Mouse (Mus musculus) hindbrain, embryonic 15.5 days (tissue): ENCODE measurements around the gene Mast3. TPM values are rescaled to one million over a fixed set of nuclear protein-coding genes. Genes with fewer than 3 reads are reported as not detected.

Experiments
- ATAC-seq: fragments of 200-750 bp; cut with Nextera tagmentation; 2 replicates; pipeline ENCODE4 v1.8.0; 2017; ENCODE audit warnings: low read depth, moderate number of reproducible peaks, moderate TSS enrichment; ENCODE audit not compliant: low FRiP score
- H3K27ac ChIP-seq: fragments of 300-500 bp; sonication (generic); replicated peaks from 2 replicates; pipeline ENCODE4 v1.5.1; 2015; ENCODE audit warnings: mild to moderate bottlenecking, inconsistent platforms
- H3K27me3 ChIP-seq: fragments of 300-500 bp; sonication (generic); 2 replicates; pipeline ENCODE4 v1.6.1; 2015; ENCODE audit warnings: control low read depth, inconsistent platforms
- H3K36me3 ChIP-seq: fragments of 300-500 bp; sonication (generic); 2 replicates; pipeline ENCODE4 v1.6.1; 2015; ENCODE audit warnings: control low read depth, inconsistent platforms
- H3K4me1 ChIP-seq: fragments of 300-500 bp; sonication (generic); replicated peaks from 2 replicates; pipeline ENCODE4 v1.6.1; 2015; ENCODE audit warnings: control low read depth, inconsistent platforms
- H3K4me2 ChIP-seq: fragments of 300-500 bp; sonication (generic); 2 replicates; pipeline ENCODE4 v1.6.1; 2015; ENCODE audit warnings: moderate library complexity, mild to moderate bottlenecking, inconsistent platforms
- H3K4me3 ChIP-seq: fragments of 300-500 bp; sonication (generic); 2 replicates; pipeline ENCODE4 v1.5.1; 2015; ENCODE audit warnings: mild to moderate bottlenecking, inconsistent platforms
- H3K9ac ChIP-seq: fragments of 300-500 bp; sonication (generic); 2 replicates; pipeline ENCODE4 v1.6.1; 2015; ENCODE audit warnings: inconsistent platforms
- H3K9me3 ChIP-seq: fragments of 300-500 bp; sonication (generic); 2 replicates; pipeline ENCODE4 v1.6.1; 2016; ENCODE audit warnings: control low read depth, inconsistent platforms
- WGBS: fragments of 180-500 bp; shearing (Covaris S2); methylation state at CpG from one replicate; pipeline ENCODE4 v1.1.7; 2015; 5-methylcytosine and 5-hydroxymethylcytosine counted together
- microRNA-seq: library from miRNA; unstranded; fragments of <30 nt; microRNA quantifications from one replicate; pipeline ENCODE4, GENCODE M21; 2016
- polyA plus RNA-seq: library from polyadenylated mRNA; unstranded; fragments of >200 nt; fragmentation: Nextera tagmentation; extraction: Ambion mirVana; gene quantifications from 2 replicates; pipeline ENCODE4 v1.2.1, GENCODE M21; 2015

Mast3 gene
- polyA plus RNA-seq, 1 experiment from 2014 or later: 25.1 TPM

DNA sequence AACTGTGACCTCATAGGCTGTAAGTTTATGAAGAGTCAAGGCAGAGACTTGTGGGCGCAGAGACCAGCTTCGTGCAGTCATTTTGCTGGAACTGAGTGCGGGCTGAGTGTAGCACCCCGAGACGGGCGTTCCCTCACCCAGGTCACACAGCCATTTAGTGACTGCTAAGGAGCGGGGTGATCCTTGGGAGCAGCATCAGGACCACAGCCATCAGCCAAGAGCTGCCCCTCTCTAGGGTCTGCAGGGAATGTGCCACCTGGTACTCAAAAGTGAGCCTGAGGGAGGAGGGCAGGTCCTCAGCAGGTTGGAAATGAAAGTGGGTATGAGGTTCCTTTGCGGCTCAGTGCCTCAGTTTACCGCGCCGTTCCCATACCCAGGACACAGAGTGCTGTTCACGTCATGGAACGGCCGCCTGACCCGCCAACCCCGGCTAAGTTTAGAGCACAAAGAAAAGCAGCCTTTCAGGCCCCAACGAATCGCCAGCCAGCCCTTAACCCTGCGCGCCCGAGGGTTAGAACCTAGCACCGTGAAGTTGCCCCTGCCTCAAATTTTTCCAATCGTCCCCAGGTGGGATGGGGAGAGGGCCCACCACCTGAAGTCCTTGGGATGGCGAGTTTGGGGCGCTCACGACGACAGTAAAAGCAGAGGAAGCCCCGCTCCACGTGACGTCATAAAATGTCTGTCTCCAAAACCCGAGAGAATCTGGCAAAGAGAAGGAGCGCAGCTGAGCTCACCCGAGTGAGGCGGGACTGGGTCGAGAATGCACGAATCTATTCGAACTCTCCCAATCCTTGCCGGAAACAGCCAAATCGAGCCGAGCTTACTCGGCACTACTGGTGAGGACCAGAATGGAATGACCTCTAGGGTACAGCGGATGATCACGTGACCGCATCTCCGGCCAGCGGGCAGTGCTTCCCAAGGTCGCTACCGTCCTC lies 60.9 kb downstream of the Mast3 start:
- Histone ChIP-seq H3K9me3 (no peaks in the 10 kb centered on the region), H3K4me3 (peak overlapping the region; percentile 38), H3K4me1 (peaks cover 17% of the 10 kb centered on the region), H3K27ac (no peak overlapping the region), H3K27me3 (peaks cover 63% of the 10 kb centered on the region), H3K9ac (peak overlapping the region; percentile 36), H3K4me2 (peak overlapping the region; percentile 61), H3K36me3 (no peaks in the 10 kb centered on the region)
- ATAC-seq: no peak
- WGBS: 3% methylated on average over 48 of the region's 48 CpGs

DNA sequence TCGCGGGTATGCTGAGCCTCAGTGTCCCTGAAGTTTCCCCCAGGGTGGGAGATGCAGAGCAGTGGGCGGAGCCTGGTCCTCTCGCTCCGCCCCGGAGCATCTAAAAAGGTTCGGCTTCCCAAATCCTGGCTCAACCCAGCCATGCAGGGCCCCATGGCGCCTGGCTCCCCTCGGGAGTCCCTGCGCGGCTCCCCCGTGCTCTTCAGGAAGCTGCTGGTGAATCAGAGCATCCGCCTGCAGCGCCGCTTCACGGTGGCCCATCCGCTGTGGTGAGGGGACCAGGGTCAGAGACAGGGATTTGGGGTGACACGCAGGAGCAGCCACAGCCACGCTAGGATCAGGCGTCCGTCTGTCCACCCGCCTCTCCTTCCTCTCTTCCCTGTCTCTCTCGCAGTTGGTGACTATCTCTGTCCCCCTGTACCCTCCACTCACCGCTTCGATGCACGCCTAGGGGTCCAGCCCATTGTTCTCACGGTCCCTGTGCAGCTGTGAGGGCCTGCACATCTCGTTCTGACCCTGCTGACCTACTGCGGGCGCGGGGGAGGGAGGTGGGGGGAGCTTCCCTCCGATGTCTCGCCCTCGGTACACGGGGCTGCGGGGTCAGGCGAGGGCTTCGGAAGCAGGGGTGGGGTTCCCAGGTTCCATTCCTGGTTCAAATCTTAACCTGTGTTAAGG lies 61.7 kb downstream of the Mast3 start:
- H3K36me3 ChIP-seq: no peaks in the 10 kb centered on the region
- no peaks in the 10 kb centered on the region for H3K9me3 ChIP-seq
- no peak overlapping the region for H3K9ac ChIP-seq
- H3K4me2 ChIP-seq: peak overlapping the region; percentile 61
- peaks cover 57% of the 10 kb centered on the region for H3K27me3 ChIP-seq
- H3K27ac ChIP-seq: no peak overlapping the region
- 2% methylated on average over 38 of the region's 38 CpGs for WGBS
- H3K4me1 ChIP-seq: peaks cover 17% of the 10 kb centered on the region
- H3K4me3 ChIP-seq: peak overlapping the region; percentile 38
- ATAC-seq: peak; percentile 27; the same call in 1 of the 2 replicates

DNA sequence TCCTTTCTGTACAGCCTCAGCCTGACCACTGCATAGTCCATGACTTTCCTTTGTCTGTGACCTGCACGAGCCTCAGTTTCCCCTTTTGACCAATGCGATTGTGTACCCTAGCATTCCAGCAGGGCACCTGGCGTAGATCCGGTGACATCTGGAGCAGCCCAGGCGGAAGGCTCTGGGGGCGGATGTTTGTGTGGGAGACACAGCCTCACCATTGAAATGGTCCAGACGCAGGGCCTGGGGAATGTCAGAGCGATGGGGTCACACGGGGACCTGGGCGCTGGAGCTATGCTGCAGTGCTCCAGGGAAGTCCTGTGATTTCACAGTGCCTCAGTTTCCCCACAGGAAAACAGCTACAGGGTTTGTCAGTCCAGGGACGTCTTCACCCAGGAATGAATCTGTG lies 62.7 kb downstream of the Mast3 start:
- Histone ChIP-seq H3K9me3 (no peaks in the 10 kb centered on the region), H3K9ac (no peak overlapping the region), H3K36me3 (no peaks in the 10 kb centered on the region), H3K27ac (no peak overlapping the region), H3K4me2 (no peak overlapping the region), H3K4me3 (no peak overlapping the region), H3K4me1 (peaks cover 17% of the 10 kb centered on the region), H3K27me3 (peaks cover 52% of the 10 kb centered on the region)
- ATAC-seq: peak; percentile 6; the same call in 1 of the 2 replicates
- WGBS: 67% methylated on average over 11 of the region's 11 CpGs

DNA sequence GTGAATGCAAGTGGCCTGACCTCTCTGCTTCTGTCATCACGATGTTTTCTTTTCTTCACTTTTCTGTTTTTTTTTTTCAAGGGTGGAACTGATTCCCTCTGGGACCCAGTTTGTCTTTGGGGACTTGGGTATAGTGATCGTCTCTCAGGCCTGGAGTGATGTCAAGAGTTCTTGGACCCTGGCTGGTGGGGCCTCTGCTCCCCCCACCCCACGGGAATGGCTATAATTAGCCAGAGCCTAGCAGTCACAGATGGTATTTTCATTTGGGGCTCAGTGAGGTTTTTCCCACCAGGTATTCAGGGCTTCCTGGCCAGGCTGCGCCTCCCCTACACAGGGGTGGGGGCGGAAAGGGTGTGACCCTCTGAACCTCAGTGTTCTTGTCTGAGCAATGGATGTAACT lies 63.2 kb downstream of the Mast3 start:
- no peaks in the 10 kb centered on the region for H3K36me3 ChIP-seq
- ATAC-seq: no peak
- H3K9ac ChIP-seq: no peak overlapping the region
- no peak overlapping the region for H3K27ac ChIP-seq
- no peak overlapping the region for H3K4me2 ChIP-seq
- H3K9me3 ChIP-seq: no peaks in the 10 kb centered on the region
- peaks cover 49% of the 10 kb centered on the region for H3K27me3 ChIP-seq
- H3K4me1 ChIP-seq: peaks cover 17% of the 10 kb centered on the region
- H3K4me3 ChIP-seq: no peak overlapping the region
- WGBS: 64% methylated on average over 5 of the region's 5 CpGs

DNA sequence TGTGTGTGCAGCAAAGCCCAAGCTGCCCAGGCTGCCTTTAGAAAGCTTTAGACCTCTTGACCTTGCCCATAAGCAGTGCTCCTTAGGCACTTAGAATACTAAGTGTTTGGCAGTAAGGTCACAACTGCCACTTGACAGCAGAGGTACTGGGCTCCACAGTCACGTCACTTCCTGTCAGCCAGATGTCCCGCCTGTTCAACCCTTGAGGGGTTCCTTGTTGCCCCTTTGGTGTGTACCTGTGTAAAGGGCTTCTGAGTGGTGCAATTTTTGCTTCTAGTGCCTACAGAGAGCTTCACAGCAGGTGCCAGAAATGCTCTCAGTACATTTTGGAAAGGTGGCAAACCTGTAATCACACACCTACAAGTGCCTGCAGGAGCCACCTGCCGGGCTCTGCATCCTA lies 66.6 kb downstream of the Mast3 start:
- no peak for ATAC-seq
- Histone ChIP-seq H3K9me3 (no peaks in the 10 kb centered on the region), H3K4me3 (no peak overlapping the region), H3K36me3 (no peaks in the 10 kb centered on the region), H3K9ac (no peak overlapping the region), H3K27me3 (peaks cover 18% of the 10 kb centered on the region), H3K27ac (no peak overlapping the region), H3K4me2 (no peak overlapping the region), H3K4me1 (peaks cover 5% of the 10 kb centered on the region)
- 77% methylated on average over 3 of the region's 3 CpGs for WGBS

DNA sequence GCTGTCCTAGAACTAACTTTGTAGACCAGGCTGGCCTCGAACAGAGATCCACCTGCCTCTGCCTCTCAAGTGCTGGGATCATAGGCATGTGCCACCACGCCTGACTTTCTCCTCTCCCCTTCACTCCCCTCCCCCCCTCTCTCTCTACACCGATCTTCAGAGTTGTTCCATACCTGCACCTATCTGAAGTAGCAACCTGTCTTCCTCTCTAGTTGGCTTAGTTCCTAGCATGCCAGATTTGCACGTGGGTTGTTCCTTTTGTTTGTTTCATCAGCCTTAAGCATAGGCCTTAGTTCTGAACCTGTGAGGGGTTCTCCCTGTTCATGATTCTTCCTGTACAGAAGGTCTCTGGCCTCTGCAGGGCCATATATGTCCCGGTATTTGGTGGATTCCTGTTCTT lies 67.1 kb downstream of the Mast3 start:
- no peak overlapping the region for H3K27ac ChIP-seq

DNA sequence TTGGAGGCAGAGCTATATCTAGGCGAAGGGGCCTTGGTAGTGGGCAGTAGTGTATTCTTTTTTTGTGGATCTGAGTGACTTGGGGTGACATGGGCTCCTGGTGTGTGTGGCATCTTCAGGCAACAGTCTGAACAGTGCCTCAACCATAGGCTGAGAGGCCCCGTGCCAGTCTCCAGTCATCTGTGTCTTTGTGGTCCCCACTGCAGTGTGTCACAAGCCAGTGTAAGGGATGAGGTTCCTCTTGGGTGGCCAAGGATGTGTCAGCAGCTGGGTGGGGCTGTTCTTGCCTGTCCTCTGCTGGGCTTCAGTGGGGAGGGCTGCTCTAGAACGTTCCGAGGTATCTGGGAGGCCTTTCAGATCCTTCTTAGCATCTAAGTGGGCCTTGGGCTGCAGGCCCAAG lies 73.9 kb downstream of the Mast3 start:
- Histone ChIP-seq H3K9me3 (no peaks in the 10 kb centered on the region), H3K4me3 (no peak overlapping the region), H3K27me3 (peaks cover 35% of the 10 kb centered on the region), H3K27ac (no peak overlapping the region), H3K9ac (no peak overlapping the region), H3K36me3 (no peaks in the 10 kb centered on the region), H3K4me2 (no peak overlapping the region), H3K4me1 (0 out of 2 replicates have a peak, but pooled peaks cover 3% of the 10 kb centered on the region)
- 0 out of 2 replicates have a peak, but pooled peaks have one; percentile 3 for ATAC-seq
- WGBS: 88% methylated on average over 4 of the region's 4 CpGs

More for the DNA sequence above, 67.1 kb downstream of the Mast3 start:
- peaks cover 13% of the 10 kb centered on the region for H3K27me3 ChIP-seq
- no peak overlapping the region for H3K4me3 ChIP-seq
- WGBS: 70% methylated on average over 5 of the region's 5 CpGs
- no peaks in the 10 kb centered on the region for H3K9me3 ChIP-seq
- no peak overlapping the region for H3K4me2 ChIP-seq
- no peak for ATAC-seq
- no peaks in the 10 kb centered on the region for H3K36me3 ChIP-seq
- no peaks in the 10 kb centered on the region for H3K4me1 ChIP-seq
- H3K9ac ChIP-seq: no peak overlapping the region

DNA sequence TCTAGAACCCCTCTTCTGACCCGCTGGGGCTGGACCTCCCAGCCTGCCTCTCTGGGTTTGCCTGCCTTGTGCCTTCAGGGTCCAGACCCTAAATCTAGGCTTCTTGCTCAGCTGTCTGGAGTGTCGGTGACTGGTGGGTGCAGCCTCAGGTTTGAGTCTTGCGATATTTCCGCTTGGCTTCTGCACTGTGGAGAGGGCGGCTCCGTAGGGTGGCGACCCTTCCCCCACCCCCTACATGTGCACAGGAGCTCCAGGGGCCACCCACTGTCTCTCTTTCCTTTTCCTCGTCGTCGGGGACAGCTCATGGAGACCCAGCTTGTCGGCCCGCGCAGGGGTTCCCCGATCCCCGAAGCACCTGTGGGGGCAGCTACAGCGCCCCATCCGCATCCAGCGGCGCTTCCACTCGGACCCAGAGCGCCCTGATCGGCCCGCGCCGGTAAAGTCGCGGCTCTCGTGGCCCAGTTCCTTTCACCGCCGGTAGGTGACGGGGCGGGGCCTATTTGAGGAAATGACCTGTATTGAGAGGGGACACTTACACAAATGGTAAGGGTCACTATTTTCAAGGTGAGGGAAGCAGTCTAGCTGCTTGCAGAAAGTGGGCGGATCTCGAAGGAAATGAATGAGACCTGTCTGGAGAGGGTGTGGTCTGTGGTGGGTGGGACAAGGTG lies 74.9 kb downstream of the Mast3 start:
- no peak overlapping the region for H3K27ac ChIP-seq
- ATAC-seq: no peak
- peak overlapping the region; percentile 24; the same call in 1 of the 2 replicates for H3K4me3 ChIP-seq
- 5% methylated on average over 34 of the region's 34 CpGs for whole genome bisulfite sequencing
- H3K36me3 ChIP-seq: no peaks in the 10 kb centered on the region
- no peaks in the 10 kb centered on the region for H3K9me3 ChIP-seq
- H3K4me1 ChIP-seq: 0 out of 2 replicates have a peak, but pooled peaks cover 3% of the 10 kb centered on the region
- no peak overlapping the region for H3K9ac ChIP-seq
- peaks cover 35% of the 10 kb centered on the region for H3K27me3 ChIP-seq
- peak overlapping the region; percentile 49 for H3K4me2 ChIP-seq

Small RNA genes lying within 50 kb of the gene (microRNA-seq; reads per million reads assigned to microRNA genes)
- not detected for gene Mir7240

Other genes with a start within 250 kb of the Mast3 start
- 146 and 152 TPM in 2 replicates for gene Isyna1, start 210.7 kb downstream of the Mast3 start, polyA plus RNA-seq
- 150 and 172 TPM in 2 replicates for gene Ssbp4, start 196.2 kb downstream of the Mast3 start, polyA plus RNA-seq
- gene Lrrc25, start 188.9 kb downstream of the Mast3 start, polyA plus RNA-seq: 1.1 and 2.2 TPM in 2 replicates
- 0.25 and 0.30 TPM in 2 replicates for gene Gdf15, start 172.6 kb downstream of the Mast3 start, polyA plus RNA-seq
- gene Pgpep1, start 144.7 kb downstream of the Mast3 start, polyA plus RNA-seq: 76.5 and 77.8 TPM in 2 replicates
- gene Lsm4, start 131.8 kb downstream of the Mast3 start, polyA plus RNA-seq: 192 and 193 TPM in 2 replicates
- 98.4 and 105 TPM in 2 replicates for gene Jund, start 106.1 kb downstream of the Mast3 start, polyA plus RNA-seq
- 0.09 TPM in 2 replicates for gene Iqcn, start 101.6 kb downstream of the Mast3 start, polyA plus RNA-seq
- not detected in 2 replicates for gene Gm3336, start 86.5 kb downstream of the Mast3 start, polyA plus RNA-seq
- gene Pde4c, start 81.3 kb downstream of the Mast3 start, polyA plus RNA-seq: 0.21 and 0.35 TPM in 2 replicates
- 503 and 561 TPM in 2 replicates for gene Rab3a, start 50.4 kb downstream of the Mast3 start, polyA plus RNA-seq
- gene Mpv17l2, start 44.1 kb downstream of the Mast3 start, polyA plus RNA-seq: 40.4 and 44.9 TPM in 2 replicates
- 104 and 113 TPM in 2 replicates for gene Pik3r2, start 28.3 kb downstream of the Mast3 start, polyA plus RNA-seq
- gene Il12rb1, start 3.4 kb upstream of the Mast3 start, polyA plus RNA-seq: 0.14 TPM in 1 of 2 replicates, not detected in the other
- gene Arrdc2, start 34.7 kb upstream of the Mast3 start, polyA plus RNA-seq: 7.8 and 8.0 TPM in 2 replicates
- 19.2 and 19.8 TPM in 2 replicates for gene Kcnn1, start 58.2 kb upstream of the Mast3 start, polyA plus RNA-seq
- 166 and 176 TPM in 2 replicates for gene Ccdc124, start 68.9 kb upstream of the Mast3 start, polyA plus RNA-seq
- gene Slc5a5, start 87.7 kb upstream of the Mast3 start, polyA plus RNA-seq: 1.7 and 1.9 TPM in 2 replicates
- gene Rpl18a, start 92.4 kb upstream of the Mast3 start, polyA plus RNA-seq: 2,082 and 2,226 TPM in 2 replicates
- 62.0 and 68.5 TPM in 2 replicates for gene Map1s, start 100.9 kb upstream of the Mast3 start, polyA plus RNA-seq